Mouse (Mus musculus) heart, adult 18-20 months (tissue): Measurements from ENCODE around the gene Fcho2. TPM values are rescaled to one million over a fixed set of nuclear protein-coding genes. Genes with fewer than 3 reads are reported as not detected.
"Not testable (repeated sequence)": the region's sequence is repeated elsewhere in the genome, so short reads cannot be mapped to it uniquely, and the experiment has no call there.

Experiments
- DNase-seq, 2 experiments: peaks; one replicate each; pipeline ENCODE4 v3.0.0; 2021 to 2022; ENCODE audit warnings: mixed read lengths in 1 of 2
- long read RNA-seq, 2 experiments: library from polyadenylated mRNA; stranded (forward); transcript quantifications; one replicate each; pipeline ENCODE4 v2.0.0; 2021
- total RNA-seq, 2 experiments: library from RNA; stranded (reverse); gene quantifications; 2 replicates each; pipeline ENCODE4 v1.2.3; 2021

Gene Fcho2
- 10 to 100 TPM; 27.7 to 38.3 TPM for total RNA-seq
- long read RNA-seq, experiment 1, partial matches to known transcripts, result 1 of 4 reads
- long read RNA-seq, experiment 1, other reads (novel, unspliced or antisense), result 3 of 4 reads
- long read RNA-seq, experiment 2, result 0 reads

- DNase-seq, result peak; percentile 99
Measured at GRCm38 (mm10) chr13:98815147-98815785, at the start of gene Fcho2. Fcho2 (minus strand) TSS chr13:98815449.

- DNase-seq, result no peak
Measured at GRCm38 (mm10) chr13:98855291-98855690, 40.0 kb upstream of the Fcho2 start.

GRCm38 (mm10) chr13:98845794-98846193, 30.5 kb upstream of the Fcho2 start:
- DNase-seq, result no peak

- no peak for DNase-seq
Measured at GRCm38 (mm10) chr13:98836423-98837088, 21.3 kb upstream of the Fcho2 start.

GRCm38 (mm10) chr13:98835740-98836139, 20.5 kb upstream of the Fcho2 start:
- no peak for DNase-seq

- DNase-seq, result no peak
Measured at GRCm38 (mm10) chr13:98834723-98835122, 19.5 kb upstream of the Fcho2 start.

- peak in 1 of 2 experiments; percentile 4 for DNase-seq
Measured at GRCm38 (mm10) chr13:98834199-98834598, 18.9 kb upstream of the Fcho2 start.

- peak in 1 of 2 experiments; percentile 34 for DNase-seq
Measured at GRCm38 (mm10) chr13:98832451-98833450, 17.5 kb upstream of the Fcho2 start.

GRCm38 (mm10) chr13:98829026-98829425, 13.8 kb upstream of the Fcho2 start:
- DNase-seq, result not testable (repeated sequence)

GRCm38 (mm10) chr13:98825574-98825973, 10.3 kb upstream of the Fcho2 start:
- DNase-seq, result no peak

GRCm38 (mm10) chr13:98819094-98819493, 3.8 kb upstream of the Fcho2 start:
- DNase-seq, result no peak

- no peak for DNase-seq
Measured at GRCm38 (mm10) chr13:98818205-98818604, 3.0 kb upstream of the Fcho2 start.

- no peak for DNase-seq
Measured at GRCm38 (mm10) chr13:98817766-98818165, 2.5 kb upstream of the Fcho2 start.

GRCm38 (mm10) chr13:98816981-98817660, 1.9 kb upstream of the Fcho2 start:
- DNase-seq, result not testable (repeated sequence)

- DNase-seq, result no peak
Measured at GRCm38 (mm10) chr13:98816571-98816970, 1.3 kb upstream of the Fcho2 start.

GRCm38 (mm10) chr13:98814275-98815040, 791 bp downstream of the Fcho2 start:
- peak; percentile 70 to 74 for DNase-seq

- DNase-seq, result no peak
Measured at GRCm38 (mm10) chr13:98813596-98814274, 1.5 kb downstream of the Fcho2 start.

GRCm38 (mm10) chr13:98813167-98813566, 2.1 kb downstream of the Fcho2 start:
- no peak for DNase-seq

GRCm38 (mm10) chr13:98812285-98812684, 3.0 kb downstream of the Fcho2 start:
- DNase-seq, result no peak

- DNase-seq, result peak; percentile 32 to 34
Measured at GRCm38 (mm10) chr13:98810143-98810542, 5.1 kb downstream of the Fcho2 start.
